Mouse (Mus musculus): Measurements from ENCODE around the gene Gm45785. TPM values are rescaled to one million over a fixed set of nuclear protein-coding genes. Genes with fewer than 3 reads are reported as not detected.
A peak's percentile ranks its signal among the peaks of the same experiment; 100 is the strongest.
"Not testable (repeated sequence)": the region's sequence is repeated elsewhere in the genome, so short reads cannot be mapped to it uniquely, and the experiment has no call there.

The Gm45785 gene
- polyA plus RNA-seq, 1 experiment from 2014 or later = not detected

GRCm38 (mm10) chr7:140899121-140899520, 43.0 kb upstream of the Gm45785 start:
- Histone ChIP-seq H3K9ac (replicated peaks) (no peak overlapping the region), H3K27me3 (ENCODE audit: insufficient read depth, low read length) (no peaks in the 10 kb centered on the region), H3K27ac (ENCODE audit: low read depth) (no peak overlapping the region), H3K36me3 (replicated peaks; ENCODE audit: insufficient read depth, low read length) (peaks cover 34% of the 10 kb centered on the region), H3K4me1 (ENCODE audit: insufficient read depth) (no peaks in the 10 kb centered on the region), H3K9me3 (ENCODE audit: low read length) (no peaks in the 10 kb centered on the region), H3K4me2 (ENCODE audit: low read depth, low read length) (no peak overlapping the region), H3K4me3 (ENCODE audit: low read depth, low read length) (no peak overlapping the region)
- WGBS (ENCODE audit: insufficient replicate concordance) = 78% methylated on average over 3 of the region's 3 CpGs
- DNase-seq (no peak), ATAC-seq (no peak)
- no peak for TF ChIP-seq CTCF (IDR thresholded peaks at IDR 0.05; ENCODE audit: low read depth)
- TF ChIP-seq EP300 (IDR thresholded peaks at IDR 0.05; ENCODE audit: low read depth) = no peak

- ATAC-seq (no peak), DNase-seq (no peak)
- H3K4me2 ChIP-seq (ENCODE audit: low read depth, low read length) = no peak overlapping the region
- H3K4me3 ChIP-seq (ENCODE audit: low read depth, low read length) = no peak overlapping the region
- 77% methylated on average over 7 of the region's 7 CpGs for WGBS (ENCODE audit: insufficient replicate concordance)
- no peak overlapping the region for H3K9ac ChIP-seq (replicated peaks)
- H3K36me3 ChIP-seq (replicated peaks; ENCODE audit: insufficient read depth, low read length) = peaks cover 39% of the 10 kb centered on the region
- no peaks in the 10 kb centered on the region for H3K27me3 ChIP-seq (ENCODE audit: insufficient read depth, low read length)
- no peaks in the 10 kb centered on the region for H3K9me3 ChIP-seq (ENCODE audit: low read length)
- no peak for TF ChIP-seq CTCF (IDR thresholded peaks at IDR 0.05; ENCODE audit: low read depth)
- TF ChIP-seq EP300 (IDR thresholded peaks at IDR 0.05; ENCODE audit: low read depth) = no peak
- no peaks in the 10 kb centered on the region for H3K4me1 ChIP-seq (ENCODE audit: insufficient read depth)
- H3K27ac ChIP-seq (ENCODE audit: low read depth) = no peak overlapping the region
These were observed 41.7 kb upstream of the Gm45785 start for GRCm38 (mm10) chr7:140897863-140898262.

- TF ChIP-seq EP300 (IDR thresholded peaks at IDR 0.05; ENCODE audit: low read depth) (no peak), CTCF (IDR thresholded peaks at IDR 0.05; ENCODE audit: low read depth) (no peak)
- Histone ChIP-seq H3K27me3 (ENCODE audit: insufficient read depth, low read length) (no peaks in the 10 kb centered on the region), H3K4me1 (ENCODE audit: insufficient read depth) (no peaks in the 10 kb centered on the region), H3K4me2 (ENCODE audit: low read depth, low read length) (no peak overlapping the region), H3K4me3 (ENCODE audit: low read depth, low read length) (no peak overlapping the region), H3K9ac (replicated peaks) (no peak overlapping the region), H3K36me3 (replicated peaks; ENCODE audit: insufficient read depth, low read length) (peaks cover 57% of the 10 kb centered on the region), H3K9me3 (ENCODE audit: low read length) (no peaks in the 10 kb centered on the region), H3K27ac (ENCODE audit: low read depth) (no peak overlapping the region)
- ATAC-seq (no peak), DNase-seq (no peak)
- 89% methylated on average over 3 of the region's 3 CpGs for WGBS (ENCODE audit: insufficient replicate concordance)
These were observed 38.5 kb upstream of the Gm45785 start for GRCm38 (mm10) chr7:140894611-140895010.

GRCm38 (mm10) chr7:140894031-140894430, 37.9 kb upstream of the Gm45785 start:
- DNase-seq (no peak), ATAC-seq (no peak)
- Histone ChIP-seq H3K4me2 (ENCODE audit: low read depth, low read length) (no peak overlapping the region), H3K4me3 (ENCODE audit: low read depth, low read length) (no peak overlapping the region), H3K36me3 (replicated peaks; ENCODE audit: insufficient read depth, low read length) (peaks cover 59% of the 10 kb centered on the region), H3K9me3 (ENCODE audit: low read length) (no peaks in the 10 kb centered on the region), H3K27me3 (ENCODE audit: insufficient read depth, low read length) (no peaks in the 10 kb centered on the region), H3K4me1 (ENCODE audit: insufficient read depth) (no peaks in the 10 kb centered on the region), H3K27ac (ENCODE audit: low read depth) (no peak overlapping the region), H3K9ac (replicated peaks) (no peak overlapping the region)
- 84% methylated on average over 7 of the region's 7 CpGs for WGBS (ENCODE audit: insufficient replicate concordance)
- TF ChIP-seq EP300 (IDR thresholded peaks at IDR 0.05; ENCODE audit: low read depth) (no peak), CTCF (IDR thresholded peaks at IDR 0.05; ENCODE audit: low read depth) (no peak)

GRCm38 (mm10) chr7:140890636-140891035, 34.5 kb upstream of the Gm45785 start:
- DNase-seq; H3K4me2 ChIP-seq (ENCODE audit: low read depth, low read length); H3K27me3 ChIP-seq (ENCODE audit: insufficient read depth, low read length); H3K4me3 ChIP-seq (ENCODE audit: low read depth, low read length); ATAC-seq; H3K27ac ChIP-seq (ENCODE audit: low read depth); H3K9ac ChIP-seq (replicated peaks); H3K9me3 ChIP-seq (ENCODE audit: low read length); H3K4me1 ChIP-seq (ENCODE audit: insufficient read depth): not testable (repeated sequence)
- WGBS (ENCODE audit: insufficient replicate concordance) = 94% methylated on average over 16 of the region's 16 CpGs
- peaks cover 67% of the 10 kb centered on the region for H3K36me3 ChIP-seq (replicated peaks; ENCODE audit: insufficient read depth, low read length)

- TF ChIP-seq CTCF (IDR thresholded peaks at IDR 0.05; ENCODE audit: low read depth) (no peak), EP300 (IDR thresholded peaks at IDR 0.05; ENCODE audit: low read depth) (no peak)
- Histone ChIP-seq H3K27me3 (ENCODE audit: insufficient read depth, low read length) (no peaks in the 10 kb centered on the region), H3K9me3 (ENCODE audit: low read length) (no peaks in the 10 kb centered on the region), H3K9ac (replicated peaks) (peak overlapping the region; percentile 90), H3K36me3 (replicated peaks; ENCODE audit: insufficient read depth, low read length) (peaks cover 26% of the 10 kb centered on the region), H3K4me3 (ENCODE audit: low read depth, low read length) (peak overlapping the region; percentile 88), H3K27ac (ENCODE audit: low read depth) (peak overlapping the region; percentile 93), H3K4me1 (ENCODE audit: insufficient read depth) (peaks cover 22% of the 10 kb centered on the region), H3K4me2 (ENCODE audit: low read depth, low read length) (peak overlapping the region; percentile 89)
- DNase-seq (no peak), ATAC-seq (peak; percentile 8)
- 3% methylated on average over 12 of the region's 12 CpGs for WGBS (ENCODE audit: insufficient replicate concordance)
These were observed 26.3 kb upstream of the Gm45785 start for GRCm38 (mm10) chr7:140882469-140882803.
